Mouse (Mus musculus): ENCODE results near the gene Plxna3.
A peak's percentile ranks its signal among the peaks of the same experiment; 100 is the strongest.

Plxna3 gene

GRCm38 (mm10) chrX:74368209-74368909 is 39.5 kb downstream of the Plxna3 start:
- DNase-seq: peak; percentile 69 to 73

GRCm38 (mm10) chrX:74372888-74373549 is 44.2 kb downstream of the Plxna3 start, which contains the start of the genes Ubl4a and Slc10a3:
Gene Ubl4a, minus strand, starts transcription at chrX:74373218.
Gene Slc10a3, minus strand, starts transcription at chrX:74373349.
- peak; percentile 75 to 83 for DNase-seq

GRCm38 (mm10) chrX:74384451-74384850 is 55.6 kb downstream of the Plxna3 start:
- DNase-seq: no peak

- no peak for DNase-seq
These were observed 59.3 kb downstream of the Plxna3 start for GRCm38 (mm10) chrX:74388153-74388552.

- peak; percentile 76 to 91 for DNase-seq
These were observed 63.9 kb downstream of the Plxna3 start, which contains the start of the genes Fam3a and Ikbkg for GRCm38 (mm10) chrX:74392535-74393443. Gene Fam3a, minus strand, starts transcription at chrX:74393272. Gene Ikbkg, plus strand, starts transcription at chrX:74393290.
